In genomic region chrX:140979546-140979945, GRCm38 (mm10) we compare ENCODE assay signal across 9 mouse cellular contexts. TPM values are rescaled to one million over a fixed set of nuclear protein-coding genes. Genes with fewer than 3 reads are reported as not detected.
DNase-seq lines count a peak whose midpoint lies in the region; ATAC-seq and TF ChIP-seq lines count a peak whose summit lies in the region.
"Had no signal": no experiment of that assay in that cellular context is flagged by ENCODE, and none has a peak within 500 bp of the region (broad histone marks: within the 10 kb centered on the region; RNA-seq: fewer than 3 reads in every experiment).

No protein-coding gene starts in this region.

- H3K4me1 ChIP-seq in forebrain, embryonic 16.5 days (replicated peaks; ENCODE audit: control insufficient read depth, insufficient read depth, low read length): no peaks in the 10 kb centered on the region
- H3K4me1 ChIP-seq in forebrain, embryonic 10.5 days: peaks cover 4% of the 10 kb centered on the region; the same call in 1 of the 2 replicates
- H3K4me1 ChIP-seq in MEL (ENCODE audit: control insufficient read depth in 1 of 2, insufficient read depth in 2 of 2, low read length in 2 of 2): peaks cover 8 to 20% of the 10 kb centered on the region in 2 experiments
- H3K4me1 ChIP-seq in heart, embryonic 12.5 days (replicated peaks): peaks cover 15% of the 10 kb centered on the region
- peaks cover 2% of the 10 kb centered on the region; the same call in 1 of the 2 replicates for H3K4me1 ChIP-seq in limb, embryonic 14.5 days (ENCODE audit: control insufficient read depth, insufficient read depth, low read length)
- H3K4me1 ChIP-seq in liver, embryonic 11.5 days (replicated peaks; ENCODE audit: control insufficient read depth, insufficient read depth, low read length): no peaks in the 10 kb centered on the region

- intact Hi-C loops in gastrocnemius, postnatal 36 days (cut with DNase I): no loop called here

- TF ChIP-seq CTCF in MEL (IDR thresholded peaks at IDR 0.05 in 2 of 3, conservative IDR thresholded peaks at IDR 0.05 in 1 of 3; ENCODE audit: control insufficient read depth in 1 of 3, insufficient read depth in 1 of 3, low read depth in 2 of 3, low read length in 3 of 3, poor library complexity in 1 of 3, severe bottlenecking in 1 of 3): no peak

- no peak for TF ChIP-seq POLR2A in MEL (IDR thresholded peaks at IDR 0.05; ENCODE audit: control insufficient read depth in 1 of 2, insufficient read depth in 1 of 2, low read depth in 1 of 2, low read length in 2 of 2, poor library complexity in 1 of 2)
- no peak for TF ChIP-seq POLR2A in limb, embryonic 14.5 days (IDR thresholded peaks at IDR 0.05; ENCODE audit: borderline replicate concordance, extremely low read depth, insufficient read depth, insufficient read length)

- H3K27ac ChIP-seq in forebrain, embryonic 16.5 days (ENCODE audit: low read length): no peak overlapping the region
- no peak overlapping the region for H3K27ac ChIP-seq in forebrain, embryonic 10.5 days
- H3K27ac ChIP-seq in MEL (ENCODE audit: control insufficient read depth, low read depth, low read length): no peak overlapping the region
- no peak overlapping the region for H3K27ac ChIP-seq in heart, embryonic 12.5 days (ENCODE audit: poor library complexity, severe bottlenecking)
- H3K27ac ChIP-seq in limb, embryonic 14.5 days (replicated peaks; ENCODE audit: low read depth, low read length): no peak overlapping the region
- H3K27ac ChIP-seq in liver, embryonic 11.5 days (ENCODE audit: low read depth, low read length): no peak overlapping the region
- H3K27ac ChIP-seq: limb, embryonic 15.5 days had no signal

- H3K27me3 ChIP-seq in forebrain, embryonic 16.5 days (replicated peaks; ENCODE audit: control insufficient read depth, insufficient read depth, low read length): peaks cover 6% of the 10 kb centered on the region; the same call in 1 of the 2 replicates
- peaks cover 100% of the 10 kb centered on the region for H3K27me3 ChIP-seq in forebrain, embryonic 10.5 days (ENCODE audit: poor library complexity, severe bottlenecking)
- no peaks in the 10 kb centered on the region for H3K27me3 ChIP-seq in MEL (ENCODE audit: control insufficient read depth in 1 of 2, insufficient read depth in 2 of 2, low read length in 2 of 2)
- peaks cover 14% of the 10 kb centered on the region; the same call in 1 of the 2 replicates for H3K27me3 ChIP-seq in heart, embryonic 12.5 days (replicated peaks)
- H3K27me3 ChIP-seq in limb, embryonic 14.5 days (ENCODE audit: control insufficient read depth, insufficient read depth, low read length): no peaks in the 10 kb centered on the region
- H3K27me3 ChIP-seq in liver, embryonic 11.5 days (replicated peaks; ENCODE audit: control insufficient read depth, insufficient read depth, low read length): peaks cover 24% of the 10 kb centered on the region

- no peak overlapping the region for H3K4me2 ChIP-seq in forebrain, embryonic 16.5 days (ENCODE audit: low read length)
- no peak overlapping the region for H3K4me2 ChIP-seq in heart, embryonic 12.5 days
- no peak overlapping the region for H3K4me2 ChIP-seq in limb, embryonic 14.5 days (replicated peaks; ENCODE audit: low read depth, low read length, severe bottlenecking)
- H3K4me2 ChIP-seq in liver, embryonic 11.5 days: no peak overlapping the region
- H3K4me2 ChIP-seq: limb, embryonic 15.5 days had no signal

- 0 out of 4 replicates have a peak, but pooled peaks of 1 of the 2 experiments have one; percentile 10 for TF ChIP-seq EP300 in MEL (IDR thresholded peaks at IDR 0.05; ENCODE audit: low read depth in 1 of 2, low read length in 2 of 2)

- TF ChIP-seq RAD21 in MEL (IDR thresholded peaks at IDR 0.05; ENCODE audit: low read depth, low read length): no peak

- H3K79me2 ChIP-seq in MEL (ENCODE audit: control insufficient read depth, insufficient read depth, low read length, poor library complexity): no peaks in the 10 kb centered on the region

- H3K9me3 ChIP-seq in forebrain, embryonic 16.5 days (ENCODE audit: control insufficient read depth, low read length): no peaks in the 10 kb centered on the region
- no peaks in the 10 kb centered on the region for H3K9me3 ChIP-seq in forebrain, embryonic 10.5 days
- no peaks in the 10 kb centered on the region for H3K9me3 ChIP-seq in MEL (replicated peaks; ENCODE audit: insufficient read depth, low read length)
- H3K9me3 ChIP-seq in heart, embryonic 12.5 days (replicated peaks): no peaks in the 10 kb centered on the region
- H3K9me3 ChIP-seq in limb, embryonic 14.5 days (ENCODE audit: control insufficient read depth, low read length): no peaks in the 10 kb centered on the region
- no peaks in the 10 kb centered on the region for H3K9me3 ChIP-seq in liver, embryonic 11.5 days (ENCODE audit: control insufficient read depth, low read length)
- H3K9me3 ChIP-seq: limb, embryonic 15.5 days had no signal

- H3K4me3 ChIP-seq in forebrain, embryonic 16.5 days (replicated peaks; ENCODE audit: low read length): no peak overlapping the region
- H3K4me3 ChIP-seq in forebrain, embryonic 10.5 days: no peak overlapping the region
- H3K4me3 ChIP-seq in MEL (ENCODE audit: control insufficient read depth in 1 of 2, insufficient read depth in 1 of 2, low read depth in 2 of 2, low read length in 2 of 2): no peak overlapping the region
- no peak overlapping the region for H3K4me3 ChIP-seq in heart, embryonic 12.5 days
- H3K4me3 ChIP-seq in limb, embryonic 14.5 days (replicated peaks; ENCODE audit: low read length): no peak overlapping the region
- no peak overlapping the region for H3K4me3 ChIP-seq in liver, embryonic 11.5 days (ENCODE audit: low read depth, low read length)
- H3K4me3 ChIP-seq: limb, embryonic 15.5 days had no signal

- no peak overlapping the region for H3K9ac ChIP-seq in forebrain, embryonic 16.5 days (replicated peaks; ENCODE audit: low read depth, low read length)
- no peak overlapping the region for H3K9ac ChIP-seq in MEL (ENCODE audit: control insufficient read depth, low read depth, low read length, poor library complexity, severe bottlenecking)
- H3K9ac ChIP-seq in heart, embryonic 12.5 days: no peak overlapping the region
- no peak overlapping the region for H3K9ac ChIP-seq in limb, embryonic 14.5 days (ENCODE audit: low read depth, low read length, severe bottlenecking)
- no peak overlapping the region for H3K9ac ChIP-seq in liver, embryonic 11.5 days (ENCODE audit: low read depth, low read length)
- H3K9ac ChIP-seq: limb, embryonic 15.5 days had no signal

- no peaks in the 10 kb centered on the region for H3K36me3 ChIP-seq in forebrain, embryonic 16.5 days (ENCODE audit: control insufficient read depth, insufficient read depth)
- H3K36me3 ChIP-seq in forebrain, embryonic 10.5 days (replicated peaks): no peaks in the 10 kb centered on the region
- peaks cover 0 to 22% of the 10 kb centered on the region in 2 experiments; a peak in 2 of 4 replicates for H3K36me3 ChIP-seq in MEL (ENCODE audit: control insufficient read depth in 1 of 2, insufficient read depth in 2 of 2, low read length in 2 of 2)
- no peaks in the 10 kb centered on the region for H3K36me3 ChIP-seq in heart, embryonic 12.5 days
- H3K36me3 ChIP-seq in limb, embryonic 14.5 days (ENCODE audit: control insufficient read depth, insufficient read depth, low read length): no peaks in the 10 kb centered on the region
- no peaks in the 10 kb centered on the region for H3K36me3 ChIP-seq in liver, embryonic 11.5 days (ENCODE audit: control insufficient read depth, insufficient read depth, low read length)
- H3K36me3 ChIP-seq: limb, embryonic 15.5 days had no signal

- WGBS in forebrain, embryonic 16.5 days: 69% methylated on average over 2 of the region's 2 CpGs
- WGBS in forebrain, embryonic 10.5 days: 80% methylated on average over 2 of the region's 2 CpGs
- WGBS in heart, embryonic 12.5 days: 71% methylated on average over 2 of the region's 2 CpGs
- WGBS in limb, embryonic 14.5 days: 53% methylated on average over 2 of the region's 2 CpGs
- 63% methylated on average over 2 of the region's 2 CpGs for WGBS in liver, embryonic 11.5 days

- DNase-seq in forebrain, embryonic 10.5 days (ENCODE audit: extremely low spot score, low spot score): no peak
- peak; percentile 64 for DNase-seq in MEL (ENCODE audit: low read depth, low spot score)
- DNase-seq in limb, embryonic 14.5 days (ENCODE audit: low spot score): peak; percentile 55
- DNase-seq in cerebellum, postnatal 4 days (ENCODE audit: low spot score in 2 of 2): no peak
- no peak for DNase-seq in liver, embryonic 11.5 days (ENCODE audit: low spot score)
- DNase-seq in gastrocnemius, postnatal 36 days: no peak

- peak; percentile 26; the same call in 1 of the 2 replicates for ATAC-seq in forebrain, embryonic 16.5 days
- ATAC-seq in heart, embryonic 12.5 days (ENCODE audit: insufficient number of reproducible peaks, low FRiP score): 0 out of 2 replicates have a peak, but pooled peaks have one; percentile 45
- ATAC-seq in limb, embryonic 14.5 days (ENCODE audit: low FRiP score, low read depth): peak; percentile 80; the same call in 1 of the 2 replicates
- ATAC-seq in liver, embryonic 11.5 days (replicated peaks; ENCODE audit: low FRiP score): no peak

RNA-seq across cellular contexts. Expression of gene Atg4a, which starts 22.8 kb away (rescaled TPM):
- polyA plus RNA-seq in forebrain, embryonic 16.5 days (2015; fragmentation: Nextera tagmentation; extraction: Ambion mirVana): 11.3 and 11.4 TPM in 2 replicates
- polyA plus RNA-seq in forebrain, embryonic 10.5 days (2016; fragmentation: Nextera tagmentation; extraction: Ambion mirVana): 11.8 and 12.4 TPM in 2 replicates
- 20.7 and 21.1 TPM in 2 replicates for total RNA-seq in MEL (2012; rRNA removed)
- polyA plus RNA-seq in MEL (2012; ENCODE audit: insufficient read depth in 1 of 2, insufficient read length in 2 of 2, low read depth in 1 of 2, low replicate concordance in 2 of 2, missing spikeins in 1 of 2): 10 to 100 TPM in 1 of 2 experiments, not detected in 1; 16.3 TPM
- polyA plus RNA-seq in heart, embryonic 12.5 days (2016; fragmentation: Nextera tagmentation; extraction: Ambion mirVana): 13.4 and 14.3 TPM in 2 replicates
- polyA plus RNA-seq in limb, embryonic 14.5 days (2012; rRNA removed): 10.7 and 12.4 TPM in 2 replicates
- 23.2 and 26.3 TPM in 2 replicates for polyA plus RNA-seq in limb, embryonic 14.5 days (2014; fragmentation: Nextera tagmentation; extraction: Ambion mirVana)
- polyA plus RNA-seq in liver, embryonic 11.5 days (2014; fragmentation: Nextera tagmentation; extraction: Ambion mirVana): 19.6 and 20.6 TPM in 2 replicates
- 10 to 100 TPM; 15.4 to 19.4 TPM for total RNA-seq in gastrocnemius, postnatal 36 days (2021)

RNA-seq across cellular contexts. Expression of gene Psmd10, which starts 23.0 kb away (rescaled TPM):
- 40.5 and 44.9 TPM in 2 replicates for polyA plus RNA-seq in forebrain, embryonic 16.5 days (2015; fragmentation: Nextera tagmentation; extraction: Ambion mirVana)
- polyA plus RNA-seq in forebrain, embryonic 10.5 days (2016; fragmentation: Nextera tagmentation; extraction: Ambion mirVana): 50.5 and 52.3 TPM in 2 replicates
- 49.9 and 53.2 TPM in 2 replicates for total RNA-seq in MEL (2012; rRNA removed)
- 10 to 100 TPM in 1 of 2 experiments, not detected in 1; 48.8 TPM for polyA plus RNA-seq in MEL (2012; ENCODE audit: insufficient read depth in 1 of 2, insufficient read length in 2 of 2, low read depth in 1 of 2, low replicate concordance in 2 of 2, missing spikeins in 1 of 2)
- 33.3 and 34.6 TPM in 2 replicates for polyA plus RNA-seq in heart, embryonic 12.5 days (2016; fragmentation: Nextera tagmentation; extraction: Ambion mirVana)
- 14.6 and 19.0 TPM in 2 replicates for polyA plus RNA-seq in limb, embryonic 14.5 days (2012; rRNA removed)
- polyA plus RNA-seq in limb, embryonic 14.5 days (2014; fragmentation: Nextera tagmentation; extraction: Ambion mirVana): 40.1 and 43.9 TPM in 2 replicates
- polyA plus RNA-seq in liver, embryonic 11.5 days (2014; fragmentation: Nextera tagmentation; extraction: Ambion mirVana): 50.3 and 53.6 TPM in 2 replicates
- total RNA-seq in gastrocnemius, postnatal 36 days (2021): 1 to 10 TPM; 9.3 to 9.8 TPM

Comparison
In these comparisons a context has a peak if more than half of its experiments do, and no peak if none do; other contexts are left out.
1. DNase-seq: peak in MEL (single experiment) and limb, embryonic 14.5 days (single experiment); none in forebrain, embryonic 10.5 days (single experiment), cerebellum, postnatal 4 days (0 of 2), liver, embryonic 11.5 days (single experiment) and gastrocnemius, postnatal 36 days (0 of 2).